Mouse (Mus musculus) liver, embryonic 11.5 days (tissue): ENCODE measurements around the gene Zfp638. TPM values are rescaled to one million over a fixed set of nuclear protein-coding genes. Genes with fewer than 3 reads are reported as not detected.
"Not testable (repeated sequence)": the region's sequence is repeated elsewhere in the genome, so short reads cannot be mapped to it uniquely, and the experiment has no call there.

ENCODE experiments used
- ATAC-seq: fragments of 200-750 bp; cut with Nextera tagmentation; replicated peaks from 2 replicates; pipeline ENCODE4 v1.8.0; 2017; ENCODE audit warnings: moderate number of reproducible peaks, mild to moderate bottlenecking, moderate TSS enrichment, moderate library complexity; ENCODE audit not compliant: low FRiP score
- DNase-seq: peaks from one replicate; pipeline ENCODE4 v3.0.0-alpha.2; 2017; ENCODE audit warnings: low spot score
- H3K27ac ChIP-seq: fragments of 300-500 bp; sonication (generic); 2 replicates; pipeline ENCODE4 v1.5.1; 2014; ENCODE audit warnings: mild to moderate bottlenecking, low read depth, low read length, control low read depth
- H3K27me3 ChIP-seq: fragments of 300-500 bp; sonication (generic); replicated peaks from 2 replicates; pipeline ENCODE4 v1.6.1; 2014; ENCODE audit warnings: low read length, mixed read lengths; ENCODE audit not compliant: control insufficient read depth, insufficient read depth
- H3K36me3 ChIP-seq: fragments of 300-500 bp; sonication (generic); 2 replicates; pipeline ENCODE4 v1.6.1; 2014; ENCODE audit warnings: mild to moderate bottlenecking, low read length, moderate library complexity, mixed read lengths; ENCODE audit not compliant: control insufficient read depth, insufficient read depth
- H3K4me1 ChIP-seq: fragments of 300-500 bp; sonication (generic); replicated peaks from 2 replicates; pipeline ENCODE4 v1.6.1; 2014; ENCODE audit warnings: low read length, mixed read lengths; ENCODE audit not compliant: control insufficient read depth, insufficient read depth
- H3K4me2 ChIP-seq: fragments of 300-500 bp; sonication (generic); 2 replicates; pipeline ENCODE4 v1.6.1; 2014; ENCODE audit warnings: mild to moderate bottlenecking, control low read depth, moderate library complexity
- H3K4me3 ChIP-seq: fragments of 300-500 bp; sonication (generic); 2 replicates; pipeline ENCODE4 v1.5.1; 2014; ENCODE audit warnings: low read depth, low read length, control low read depth
- H3K9ac ChIP-seq: fragments of 300-500 bp; sonication (generic); 2 replicates; pipeline ENCODE4 v1.6.1; 2014; ENCODE audit warnings: low read depth, low read length, control low read depth
- H3K9me3 ChIP-seq: fragments of 300-500 bp; sonication (generic); 2 replicates; pipeline ENCODE4 v1.6.1; 2016; ENCODE audit warnings: low read length, inconsistent platforms, mixed read lengths; ENCODE audit not compliant: control insufficient read depth
- WGBS: fragments of 180-500 bp; shearing (Covaris S2); extraction: QIAGEN DNeasy Blood & Tissue Kit; methylation state at CpG from one replicate; pipeline ENCODE4 v1.1.7; 2014; 5-methylcytosine and 5-hydroxymethylcytosine counted together
- polyA plus RNA-seq: library from polyadenylated mRNA; unstranded; fragments of >200 nt; fragmentation: Nextera tagmentation; extraction: Ambion mirVana; gene quantifications from 2 replicates; pipeline ENCODE4 v1.2.1, GENCODE M21; 2014

The Zfp638 gene
- polyA plus RNA-seq, 1 experiment from 2014 or later: 54.9 TPM

DNA sequence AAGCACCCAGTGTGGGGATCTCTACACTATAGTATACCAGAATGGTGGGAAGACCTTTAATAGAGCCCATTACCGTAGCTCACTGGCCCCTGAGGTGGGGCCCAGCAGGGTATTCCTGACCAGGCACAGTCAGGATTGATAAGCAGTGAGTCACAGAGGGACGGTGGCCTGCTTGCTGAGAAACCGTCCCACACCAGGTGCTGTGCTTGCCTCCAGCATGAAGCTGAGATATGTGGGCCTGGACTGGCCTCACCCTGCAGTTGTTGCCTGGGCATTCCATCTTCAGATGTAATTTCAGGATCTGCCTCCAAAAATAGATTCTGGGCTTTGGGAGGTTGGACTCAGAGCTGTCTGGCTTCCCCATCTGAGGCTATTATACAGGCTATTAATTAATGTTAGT lies 155.1 kb downstream of the Zfp638 start:
- no peak overlapping the region for H3K4me3 ChIP-seq
- 42% methylated on average over 3 of the region's 3 CpGs for WGBS
- H3K27ac ChIP-seq: no peak overlapping the region
- peaks cover 22% of the 10 kb centered on the region for H3K27me3 ChIP-seq
- H3K4me2 ChIP-seq: no peak overlapping the region
- DNase-seq (no peak), ATAC-seq (no peak)
- H3K9ac ChIP-seq: no peak overlapping the region
- H3K36me3 ChIP-seq: no peaks in the 10 kb centered on the region
- no peaks in the 10 kb centered on the region for H3K9me3 ChIP-seq
- H3K4me1 ChIP-seq: no peaks in the 10 kb centered on the region

DNA sequence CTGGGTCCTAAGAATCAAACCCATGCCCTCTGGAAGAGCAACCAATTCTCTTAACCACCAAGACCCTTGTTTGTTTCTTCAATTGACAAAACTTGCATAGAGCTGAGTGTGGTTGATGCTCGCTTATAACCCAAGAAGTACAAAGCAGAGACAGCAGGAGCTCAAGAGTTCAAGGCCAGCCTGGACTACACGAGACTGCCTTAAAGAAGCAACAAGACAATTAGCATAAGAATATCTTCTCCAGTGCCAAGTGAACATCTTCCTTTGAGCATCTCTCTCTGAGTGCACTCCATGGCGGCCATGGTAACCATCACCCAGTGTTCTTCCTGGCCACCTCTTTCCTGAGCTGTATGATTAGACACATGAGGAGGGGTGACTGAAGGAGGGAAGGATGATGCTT lies 158.7 kb downstream of the Zfp638 start:
- Histone ChIP-seq H3K4me1 (no peaks in the 10 kb centered on the region), H3K9me3 (no peaks in the 10 kb centered on the region), H3K9ac (no peak overlapping the region), H3K36me3 (no peaks in the 10 kb centered on the region), H3K4me2 (no peak overlapping the region), H3K27ac (no peak overlapping the region), H3K4me3 (no peak overlapping the region), H3K27me3 (no peaks in the 10 kb centered on the region)
- ATAC-seq (no peak), DNase-seq (no peak)
- 72% methylated on average over 3 of the region's 3 CpGs for WGBS

DNA sequence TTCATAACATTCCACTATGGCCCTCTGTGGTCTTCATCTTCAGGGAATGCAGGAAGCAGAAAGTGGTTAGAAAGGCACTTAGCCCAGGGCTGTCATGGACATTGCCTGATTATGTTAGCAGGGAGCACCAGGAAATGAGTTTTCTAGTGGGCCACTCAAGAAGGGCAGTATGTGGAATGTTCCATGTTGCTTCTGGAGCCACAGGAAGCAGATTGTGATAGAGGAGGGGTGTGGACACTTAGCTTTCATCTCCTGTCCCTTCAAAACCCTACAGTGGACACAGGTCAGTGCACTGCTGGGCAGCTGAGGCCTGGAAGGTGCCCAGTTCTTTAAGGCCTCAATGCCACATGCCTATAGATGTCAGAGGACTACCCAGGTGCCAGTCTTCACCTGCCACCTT lies 161.9 kb downstream of the Zfp638 start:
- H3K9ac ChIP-seq: no peak overlapping the region
- no peak overlapping the region for H3K4me3 ChIP-seq
- H3K4me2 ChIP-seq: no peak overlapping the region
- no peaks in the 10 kb centered on the region for H3K9me3 ChIP-seq
- no peak for DNase-seq
- no peaks in the 10 kb centered on the region for H3K27me3 ChIP-seq
- no peaks in the 10 kb centered on the region for H3K4me1 ChIP-seq
- no peak overlapping the region for H3K27ac ChIP-seq
- H3K36me3 ChIP-seq: no peaks in the 10 kb centered on the region
- no peak for ATAC-seq

DNA sequence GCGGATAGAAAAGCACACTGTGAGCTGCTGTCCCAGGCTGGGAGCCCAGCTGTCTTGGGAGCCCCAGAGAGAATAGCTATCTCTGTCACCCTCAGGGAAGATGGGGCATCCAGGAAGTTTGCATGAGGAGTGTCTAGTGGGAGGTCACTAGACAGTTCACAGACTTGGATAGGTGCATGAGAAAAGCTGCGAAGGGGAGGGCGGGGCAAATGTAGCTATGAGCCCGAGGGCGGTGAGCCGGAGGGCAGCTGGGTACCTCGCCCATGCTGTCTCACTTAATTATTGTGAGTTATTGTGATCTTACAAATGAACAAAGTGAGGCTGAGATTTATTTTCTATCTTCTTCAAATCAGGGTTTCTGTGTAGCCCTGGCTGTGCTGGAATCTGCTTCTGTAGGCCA lies 162.9 kb downstream of the Zfp638 start:
- Histone ChIP-seq H3K4me3 (no peak overlapping the region), H3K4me2 (no peak overlapping the region), H3K9me3 (no peaks in the 10 kb centered on the region), H3K4me1 (no peaks in the 10 kb centered on the region), H3K36me3 (no peaks in the 10 kb centered on the region), H3K27me3 (no peaks in the 10 kb centered on the region), H3K27ac (no peak overlapping the region), H3K9ac (no peak overlapping the region)
- ATAC-seq (no peak), DNase-seq (no peak)
- 94% methylated on average over 7 of the region's 7 CpGs for WGBS

DNA sequence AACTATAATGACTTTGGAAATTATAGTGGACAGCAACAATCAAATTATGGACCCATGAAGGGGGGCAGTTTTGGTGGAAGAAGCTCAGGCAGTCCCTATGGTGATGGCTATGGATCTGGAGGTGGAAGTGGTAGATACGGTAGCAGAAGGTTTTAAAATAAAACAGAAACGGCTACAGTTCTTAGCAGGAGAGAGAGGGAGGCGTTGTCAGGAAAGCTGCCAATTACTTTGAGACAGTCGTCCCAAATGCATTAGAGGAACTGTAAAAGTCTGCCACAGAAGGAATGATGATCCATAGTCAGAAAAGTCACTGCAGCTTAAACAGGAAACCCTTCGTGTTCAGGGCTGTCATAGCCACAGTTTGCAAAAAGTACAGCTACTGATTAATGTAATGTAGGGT lies 165.6 kb downstream of the Zfp638 start:
- H3K4me2 ChIP-seq, H3K27me3 ChIP-seq, H3K36me3 ChIP-seq, H3K4me3 ChIP-seq, ATAC-seq, H3K9me3 ChIP-seq, DNase-seq, H3K9ac ChIP-seq, H3K27ac ChIP-seq, H3K4me1 ChIP-seq: not testable (repeated sequence)
- WGBS: 56% methylated on average over 5 of the region's 5 CpGs

Other genes starting within 250 kb of the Zfp638 start
- 1.0 and 1.3 TPM in 2 replicates for gene Clec4f, start 210.9 kb upstream of the Zfp638 start, polyA plus RNA-seq
- gene Cd207, start 189.3 kb upstream of the Zfp638 start, polyA plus RNA-seq: not detected in 2 replicates
- not detected in 2 replicates for gene Vax2, start 155.8 kb upstream of the Zfp638 start, polyA plus RNA-seq
- gene Atp6v1b1, start 124.1 kb upstream of the Zfp638 start, polyA plus RNA-seq: not detected in 2 replicates
- 0.18 TPM in 1 of 2 replicates, not detected in the other for gene Ankrd53, start 104.5 kb upstream of the Zfp638 start, polyA plus RNA-seq
- gene Tex261, start 91.3 kb upstream of the Zfp638 start, polyA plus RNA-seq: 69.8 and 77.3 TPM in 2 replicates
- gene Nagk, start 72.1 kb upstream of the Zfp638 start, polyA plus RNA-seq: 19.9 and 25.0 TPM in 2 replicates
- 8.4 and 9.2 TPM in 2 replicates for gene Paip2b, start 35.4 kb upstream of the Zfp638 start, polyA plus RNA-seq
- gene Dysf, start 141.5 kb downstream of the Zfp638 start, polyA plus RNA-seq: 4.7 and 5.3 TPM in 2 replicates